Mouse (Mus musculus) C2C12 (cell line): ENCODE measurements at regions not wholly inside any gene's neighbourhood (a gene's known extent, or its start where the extent isn't known, plus 50 kb on each side); places are given as distances from the start of the nearest gene placed in this dataset.
"Not testable (repeated sequence)": the region's sequence is repeated elsewhere in the genome, so short reads cannot be mapped to it uniquely, and the experiment has no call there.

Source experiments
- H3K27me3 ChIP-seq: one replicate; pipeline ENCODE4 v1.6.1; 2011; ENCODE audit not compliant: control insufficient read depth, insufficient read depth, insufficient read length
- H3K36me3 ChIP-seq: one replicate; pipeline ENCODE4 v1.6.1; 2011; ENCODE audit not compliant: control insufficient read depth, insufficient read depth
- H3K4me3 ChIP-seq: one replicate; pipeline ENCODE4 v1.5.1; 2011; ENCODE audit warnings: mild to moderate bottlenecking, control low read depth; ENCODE audit not compliant: poor library complexity, insufficient read depth, severe bottlenecking
- H3K79me2 ChIP-seq: one replicate; pipeline ENCODE4 v1.6.1; 2011; ENCODE audit not compliant: control insufficient read depth, insufficient read depth
- H3K79me3 ChIP-seq: one replicate; pipeline ENCODE4 v1.6.1; 2011; ENCODE audit warnings: low read depth, control low read depth
- H3ac ChIP-seq: one replicate; pipeline ENCODE3; 2011; ENCODE audit warnings: low read depth; ENCODE audit not compliant: control insufficient read depth, insufficient read length
- CEBPB ChIP-seq: IDR thresholded peaks from one replicate; pipeline ENCODE4 v1.6.1; 2011; ENCODE audit warnings: low read depth, mild to moderate bottlenecking, control low read depth, moderate library complexity
- CTCF ChIP-seq: IDR thresholded peaks from one replicate; pipeline ENCODE4 v1.5.1; 2011; ENCODE audit not compliant: control insufficient read depth, insufficient read depth, insufficient read length
- FOSL1 ChIP-seq: IDR thresholded peaks from one replicate; pipeline ENCODE4 v1.8.0; 2011; ENCODE audit warnings: mild to moderate bottlenecking, low read length; ENCODE audit not compliant: poor library complexity, insufficient read depth, severe bottlenecking
- MAX ChIP-seq: IDR thresholded peaks from one replicate; pipeline ENCODE4 v1.6.1; 2011; ENCODE audit warnings: mild to moderate bottlenecking, control low read depth
- MYOD1 ChIP-seq: IDR thresholded peaks from one replicate; pipeline ENCODE4 v1.6.1; 2011; ENCODE audit warnings: low read depth; ENCODE audit not compliant: control insufficient read depth, insufficient read length
- MYOG ChIP-seq: IDR thresholded peaks from one replicate; pipeline ENCODE4 v1.6.1; 2011; ENCODE audit not compliant: control insufficient read depth, insufficient read length; ENCODE audit errors: extremely low read depth
- USF1 ChIP-seq: IDR thresholded peaks from one replicate; pipeline ENCODE4 v1.6.1; 2011; ENCODE audit warnings: low read depth, mild to moderate bottlenecking, control low read depth, moderate library complexity

- H3ac ChIP-seq, H3K36me3 ChIP-seq, H3K4me3 ChIP-seq, H3K79me2 ChIP-seq, H3K79me3 ChIP-seq: not testable (repeated sequence)
- peaks cover 32% of the 10 kb centered on the region for H3K27me3 ChIP-seq
Observed at GRCm38 (mm10) chr5:76081379-76081778, 58.7 kb upstream of the Srd5a3 start.

- no peaks in the 10 kb centered on the region for H3K79me3 ChIP-seq
- no peak for TF ChIP-seq USF1
- TF ChIP-seq MYOD1 = no peak
- TF ChIP-seq CTCF = no peak
- TF ChIP-seq MYOG = no peak
- TF ChIP-seq CEBPB = no peak
- TF ChIP-seq FOSL1 = no peak
- no peak for TF ChIP-seq MAX
- no peaks in the 10 kb centered on the region for H3K36me3 ChIP-seq
- no peaks in the 10 kb centered on the region for H3K79me2 ChIP-seq
- peaks cover 33% of the 10 kb centered on the region for H3K27me3 ChIP-seq
- H3ac ChIP-seq = no peak overlapping the region
- no peak overlapping the region for H3K4me3 ChIP-seq
Observed at GRCm38 (mm10) chr5:76080429-76080828, 59.6 kb upstream of the Srd5a3 start.

DNA sequence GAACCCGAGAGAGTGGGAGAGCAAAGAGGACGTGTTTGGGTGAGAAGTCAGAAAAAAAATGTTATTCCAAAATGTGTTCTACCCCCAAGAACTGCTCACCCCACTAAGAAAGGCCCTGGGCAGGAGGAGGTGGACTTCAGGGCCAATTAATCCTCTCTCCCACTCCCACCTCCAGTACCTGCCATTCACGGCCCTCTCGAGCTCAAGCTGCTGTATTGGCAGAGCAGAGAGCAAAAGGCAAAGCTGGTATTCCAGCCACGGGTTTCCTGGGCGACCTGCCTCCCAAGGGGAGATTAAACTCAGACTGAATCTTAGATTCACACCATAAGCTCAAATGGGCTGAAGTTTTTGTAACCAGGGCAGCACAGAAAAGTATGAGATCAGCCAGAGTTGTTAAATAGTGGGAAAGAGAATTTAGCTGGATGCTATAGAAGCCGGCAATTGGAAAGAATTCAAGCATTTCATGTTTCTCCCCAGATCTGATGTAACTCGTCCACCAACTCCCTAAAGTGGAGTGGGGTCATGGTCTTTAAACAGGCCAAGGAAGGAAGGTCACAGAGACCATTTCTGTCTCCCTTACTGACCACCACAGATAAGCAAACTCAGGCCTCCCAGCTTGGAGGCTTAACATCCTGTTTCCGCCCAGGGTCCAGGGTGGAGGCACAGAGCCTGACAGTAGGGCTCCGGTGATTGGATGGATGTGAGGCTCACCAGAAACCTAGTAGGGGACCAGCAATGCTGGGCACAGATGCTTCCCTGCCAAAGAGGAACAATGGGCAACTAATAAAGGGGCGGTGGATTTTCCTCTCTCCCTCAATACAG is 60.7 kb upstream of the Srd5a3 start:
- H3K36me3 ChIP-seq = no peaks in the 10 kb centered on the region
- H3K79me3 ChIP-seq = no peaks in the 10 kb centered on the region
- H3K27me3 ChIP-seq = peaks cover 34% of the 10 kb centered on the region
- TF ChIP-seq CEBPB = no peak
- TF ChIP-seq MYOD1 = no peak
- no peak for TF ChIP-seq FOSL1
- TF ChIP-seq MYOG = no peak
- no peak for TF ChIP-seq MAX
- no peak for TF ChIP-seq CTCF
- no peak for TF ChIP-seq USF1
- no peaks in the 10 kb centered on the region for H3K79me2 ChIP-seq
- no peak overlapping the region for H3K4me3 ChIP-seq
- H3ac ChIP-seq = no peak overlapping the region

DNA sequence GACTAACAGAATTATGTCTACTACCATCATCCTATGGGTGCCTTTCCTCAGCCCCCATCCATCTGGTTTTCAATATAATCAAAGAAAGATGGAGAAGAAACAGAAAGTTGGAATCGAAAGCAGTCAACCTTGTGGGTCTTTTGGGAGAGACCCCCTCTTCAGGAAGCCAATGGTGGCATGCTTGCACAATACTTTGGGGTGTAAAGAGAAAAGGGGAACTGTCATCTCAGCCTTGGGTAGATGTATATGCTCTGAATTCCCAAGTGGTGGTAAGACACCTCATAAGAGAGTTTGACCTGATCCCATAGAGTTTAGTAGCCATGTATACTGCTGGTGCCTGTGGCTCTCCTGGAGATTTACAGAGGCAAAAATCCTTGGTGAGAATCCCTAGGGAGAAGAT is 61.6 kb upstream of the Srd5a3 start:
- Histone ChIP-seq H3K4me3 (no peak overlapping the region), H3K79me2 (no peaks in the 10 kb centered on the region), H3K36me3 (no peaks in the 10 kb centered on the region), H3K79me3 (no peaks in the 10 kb centered on the region), H3ac (no peak overlapping the region), H3K27me3 (peaks cover 42% of the 10 kb centered on the region)
- no peak for TF ChIP-seq USF1
- TF ChIP-seq FOSL1 = no peak
- TF ChIP-seq CEBPB = no peak
- TF ChIP-seq MYOD1 = no peak
- no peak for TF ChIP-seq MAX
- no peak for TF ChIP-seq MYOG
- no peak for TF ChIP-seq CTCF

- no peak overlapping the region for H3K4me3 ChIP-seq
- H3K36me3 ChIP-seq = no peaks in the 10 kb centered on the region
- peaks cover 54% of the 10 kb centered on the region for H3K27me3 ChIP-seq
- no peaks in the 10 kb centered on the region for H3K79me2 ChIP-seq
- H3ac ChIP-seq = no peak overlapping the region
- no peaks in the 10 kb centered on the region for H3K79me3 ChIP-seq
- no peak for TF ChIP-seq MAX
- no peak for TF ChIP-seq FOSL1
Observed at GRCm38 (mm10) chr5:76076283-76076682, 63.8 kb upstream of the Srd5a3 start.

- H3K79me3 ChIP-seq = no peaks in the 10 kb centered on the region
- H3K4me3 ChIP-seq = no peak overlapping the region
- H3K36me3 ChIP-seq = no peaks in the 10 kb centered on the region
- TF ChIP-seq USF1 = no peak
- TF ChIP-seq MAX = no peak
- TF ChIP-seq MYOD1 = no peak
- no peak for TF ChIP-seq MYOG
- no peak for TF ChIP-seq CEBPB
- TF ChIP-seq CTCF = no peak
- TF ChIP-seq FOSL1 = no peak
- H3K27me3 ChIP-seq = peaks cover 51% of the 10 kb centered on the region
- no peak overlapping the region for H3ac ChIP-seq
- no peaks in the 10 kb centered on the region for H3K79me2 ChIP-seq
Observed at GRCm38 (mm10) chr5:76075401-76075800, 64.7 kb upstream of the Srd5a3 start.
